Mouse (Mus musculus) brown adipose tissue, adult 24 weeks (tissue): ENCODE data around the gene Siglecg. TPM values are rescaled to one million over a fixed set of nuclear protein-coding genes. Genes with fewer than 3 reads are reported as not detected.
A peak's percentile ranks its signal among the peaks of the same experiment; 100 is the strongest.

ENCODE experiments used
- H3K27ac ChIP-seq: fragments of 200-500 bp; replicated peaks from 2 replicates; pipeline ENCODE4 v1.5.1; 2012; ENCODE audit warnings: low read depth, mild to moderate bottlenecking, low read length
- H3K4me1 ChIP-seq: fragments of 200-500 bp; 2 replicates; pipeline ENCODE4 v1.6.1; 2012; ENCODE audit warnings: low read length, mixed read lengths; ENCODE audit not compliant: control insufficient read depth, insufficient read depth, insufficient read length
- H3K4me3 ChIP-seq: fragments of 200-500 bp; 2 replicates; pipeline ENCODE4 v1.5.1; 2012; ENCODE audit warnings: low read depth, mild to moderate bottlenecking, low read length, moderate library complexity; ENCODE audit not compliant: insufficient read depth
- polyA plus RNA-seq: library from polyadenylated mRNA; stranded (reverse); fragments of >200 nt; gene quantifications from 2 replicates; pipeline ENCODE4 v1.2.4, GENCODE M21; 2012; ENCODE audit not compliant: missing spikeins, insufficient read depth, insufficient read length

Siglecg gene
- polyA plus RNA-seq, 1 experiment, result not detected

- no peak overlapping the region for H3K4me3 ChIP-seq
- H3K27ac ChIP-seq, result no peak overlapping the region
- peaks cover 2% of the 10 kb centered on the region; the same call in 1 of the 2 replicates for H3K4me1 ChIP-seq
Measured at GRCm38 (mm10) chr7:43429500-43429899, 21.5 kb downstream of the Siglecg start.

DNA sequence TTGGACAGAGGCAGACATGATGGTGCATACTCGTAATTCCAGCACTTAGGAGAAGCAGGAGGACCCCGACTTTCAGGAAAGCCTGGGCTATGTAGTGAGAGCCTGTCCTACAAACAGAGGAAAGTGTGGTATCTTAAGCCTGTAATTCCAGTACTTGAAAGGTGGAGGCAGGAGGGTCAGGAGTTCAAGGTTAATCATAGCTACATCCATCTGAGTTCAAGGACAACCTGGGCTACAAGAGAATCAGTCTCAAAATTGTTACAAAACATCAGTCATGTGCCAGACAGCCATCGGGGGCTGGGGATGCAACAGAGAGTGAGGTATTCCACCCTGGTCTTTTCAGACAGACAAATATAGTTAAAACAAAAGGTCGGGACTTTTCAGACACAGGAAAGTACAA is 24.9 kb downstream of the Siglecg start:
- H3K27ac ChIP-seq, result no peak overlapping the region
- no peak overlapping the region for H3K4me3 ChIP-seq
- no peaks in the 10 kb centered on the region for H3K4me1 ChIP-seq

GRCm38 (mm10) chr7:43434676-43435075 is 26.7 kb downstream of the Siglecg start:
- H3K4me1 ChIP-seq, result no peaks in the 10 kb centered on the region
- no peak overlapping the region for H3K4me3 ChIP-seq
- H3K27ac ChIP-seq, result no peak overlapping the region

- no peak within 1 kb of the TSS for H3K4me3 ChIP-seq
- no peaks in the 10 kb centered on the region for H3K4me1 ChIP-seq
- no peak within 1 kb of the TSS for H3K27ac ChIP-seq
Measured at GRCm38 (mm10) chr7:43436341-43437255, 28.6 kb downstream of the Siglecg start, which contains the start of gene Nkg7. Gene Nkg7 (plus strand): TSS chr7:43437073.

DNA sequence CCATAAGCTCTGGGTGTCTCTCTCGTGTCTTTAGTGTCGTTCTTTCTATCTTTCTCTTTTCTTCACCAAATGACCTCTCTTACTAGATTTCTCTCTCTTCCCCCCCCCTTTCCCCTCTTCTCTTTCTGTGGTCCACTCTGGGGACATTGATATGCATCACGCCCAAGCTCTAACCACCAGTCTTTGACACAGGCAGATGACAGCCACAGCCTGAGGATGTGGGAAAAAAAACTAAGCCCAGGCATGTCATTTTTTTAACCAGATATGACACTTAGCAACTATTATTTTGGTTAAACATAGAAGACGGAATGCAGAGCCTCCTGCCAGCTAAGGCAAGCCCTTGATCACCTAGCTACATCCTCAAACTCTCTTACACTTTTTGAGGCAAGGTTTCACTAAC is 30.6 kb downstream of the Siglecg start:
- peaks cover 4% of the 10 kb centered on the region for H3K4me1 ChIP-seq
- H3K27ac ChIP-seq, result no peak overlapping the region
- no peak overlapping the region for H3K4me3 ChIP-seq

- H3K4me3 ChIP-seq, result no peak within 1 kb of the TSS
- peaks cover 4% of the 10 kb centered on the region for H3K4me1 ChIP-seq
- no peak within 1 kb of the TSS for H3K27ac ChIP-seq
Measured at GRCm38 (mm10) chr7:43440482-43440881, 32.5 kb downstream of the Siglecg start, which contains the start of gene Cldnd2. Gene Cldnd2 (plus strand): TSS chr7:43440782.

DNA sequence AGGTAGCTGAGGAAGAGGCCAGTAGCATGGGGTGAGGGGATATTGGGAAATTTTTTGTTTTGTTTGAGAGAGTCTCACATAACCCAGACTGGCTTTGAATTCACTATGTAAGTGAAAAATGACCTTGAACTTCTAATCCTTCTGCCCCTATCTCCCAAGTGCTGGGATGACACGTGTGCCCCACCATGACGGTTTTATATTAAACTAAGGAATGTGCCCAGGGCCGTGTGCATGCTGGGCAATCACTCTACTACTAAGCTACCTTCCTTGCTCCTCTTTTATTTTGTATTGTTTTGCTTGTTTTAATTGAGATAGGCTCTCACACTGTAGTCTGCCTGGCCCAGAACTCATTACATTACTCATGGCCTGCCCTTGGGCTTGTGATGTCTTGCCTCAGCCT is 33.1 kb downstream of the Siglecg start:
- Histone ChIP-seq H3K27ac (no peak overlapping the region), H3K4me3 (no peak overlapping the region), H3K4me1 (peaks cover 4% of the 10 kb centered on the region)

DNA sequence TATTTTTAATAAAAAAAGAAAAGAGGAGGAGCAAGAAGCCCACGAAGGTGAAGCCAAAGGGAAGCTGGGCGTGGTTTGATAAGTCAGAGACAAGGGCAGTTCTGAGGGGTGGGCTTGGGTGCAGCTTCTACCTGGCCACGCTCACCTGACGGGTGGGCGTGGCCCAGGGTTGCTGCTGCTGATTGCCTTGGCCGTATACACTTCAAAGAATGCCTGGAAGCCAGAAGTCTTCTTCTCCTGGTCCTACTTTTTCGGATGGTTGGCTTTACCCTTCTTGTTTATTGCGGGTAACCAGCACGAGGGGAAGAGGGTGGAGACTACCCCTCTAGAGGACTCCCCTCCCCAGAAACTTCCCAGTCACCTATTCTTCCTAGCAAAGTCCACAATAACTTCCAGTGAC is 34.7 kb downstream of the Siglecg start:
- H3K27ac ChIP-seq, result peak overlapping the region; percentile 97
- H3K4me1 ChIP-seq, result peaks cover 15% of the 10 kb centered on the region
- peak overlapping the region; percentile 63 for H3K4me3 ChIP-seq

DNA sequence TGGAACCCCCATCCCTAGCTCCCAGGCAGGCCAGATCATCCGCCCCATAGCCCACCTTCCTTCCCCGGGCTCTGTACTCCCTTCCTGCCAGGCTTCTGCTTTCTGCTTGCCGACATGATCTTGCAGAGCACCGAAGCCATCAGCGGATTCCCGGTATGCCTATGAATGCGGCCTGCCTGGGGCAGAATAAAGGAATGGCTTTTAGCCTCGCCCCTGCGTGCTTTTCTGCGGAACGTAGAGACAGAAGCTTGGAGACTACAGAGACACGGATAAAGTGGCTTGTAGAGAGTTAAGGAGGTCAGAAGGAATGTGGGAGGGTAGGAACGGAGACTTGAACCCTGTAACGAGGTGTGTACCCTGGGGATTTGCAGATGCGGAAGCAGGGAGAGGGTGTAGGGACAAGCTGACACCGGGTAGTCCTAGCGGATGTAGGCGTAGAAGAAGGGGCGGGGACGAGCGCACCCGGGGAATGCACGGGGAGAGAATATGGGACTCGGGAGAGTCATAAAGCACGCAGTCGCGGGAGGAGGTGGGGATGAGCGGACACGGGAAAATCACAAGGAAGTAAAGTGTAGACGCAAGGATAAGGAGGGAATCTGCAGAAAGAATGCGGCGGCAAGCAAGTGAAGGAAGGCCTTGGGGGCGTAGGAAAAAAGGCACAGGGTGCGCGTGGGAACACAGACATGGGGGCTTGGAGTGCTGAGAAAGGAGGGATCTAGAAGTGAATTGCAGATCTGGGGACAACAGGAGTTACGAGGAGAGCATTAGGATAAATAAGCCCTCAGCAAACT is 35.3 kb downstream of the Siglecg start:
- H3K4me1 ChIP-seq, result peaks cover 20% of the 10 kb centered on the region

DNA sequence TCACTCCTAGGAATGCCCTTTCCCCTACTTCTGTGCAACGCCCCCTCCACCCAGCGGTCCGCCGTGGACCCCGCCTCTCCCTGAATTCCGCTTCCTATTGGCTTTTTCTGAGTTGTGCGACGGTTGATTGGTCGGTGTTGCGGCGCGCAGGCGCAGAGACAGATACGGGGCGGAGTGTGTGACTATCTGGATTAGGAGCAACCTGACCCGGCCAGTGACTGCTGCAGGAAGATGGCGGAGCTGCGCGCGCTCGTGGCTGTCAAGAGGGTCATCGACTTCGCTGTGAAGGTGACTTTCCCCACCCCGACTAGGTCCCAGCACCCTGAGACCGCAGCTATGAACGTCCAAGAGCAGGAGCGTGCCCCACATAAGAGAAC is 35.9 kb downstream of the Siglecg start, which contains the start of the genes Etfb and Gm45233:
Gene Etfb, plus strand, starts transcription at position 167 of the 377 bp plus-strand sequence.
Gene Gm45233, plus strand, starts transcription at position 212 of the 377 bp plus-strand sequence.
- Histone ChIP-seq H3K27ac (peak within 1 kb of the TSS; percentile 97), H3K4me3 (peak within 1 kb of the TSS; percentile 82), H3K4me1 (peaks cover 24% of the 10 kb centered on the region)

More for the DNA sequence above, 35.3 kb downstream of the Siglecg start:
- H3K27ac ChIP-seq, result peak overlapping the region; percentile 97
- H3K4me3 ChIP-seq, result peak overlapping the region; percentile 63

DNA sequence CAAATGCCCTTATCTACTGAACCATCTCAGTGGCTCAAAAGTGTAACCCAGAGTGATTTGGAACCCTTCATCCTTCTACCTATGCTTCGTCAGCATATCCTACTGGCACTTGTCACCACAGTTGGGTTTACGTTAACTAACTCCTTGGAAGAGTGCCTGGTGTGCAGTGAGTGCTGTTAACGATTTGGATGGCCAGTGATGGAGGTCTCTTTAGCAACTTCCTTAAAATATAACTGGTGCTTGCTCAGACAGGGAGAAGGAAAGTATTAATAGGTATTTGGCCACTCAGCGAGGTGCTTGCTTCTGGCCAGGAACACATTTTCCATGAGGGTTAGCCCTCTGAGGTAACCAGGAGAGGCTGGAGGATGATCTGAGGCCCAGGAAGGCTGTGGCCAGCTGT is 39.8 kb downstream of the Siglecg start:
- Histone ChIP-seq H3K4me3 (no peak overlapping the region), H3K27ac (peak overlapping the region; percentile 66), H3K4me1 (peaks cover 37% of the 10 kb centered on the region)

GRCm38 (mm10) chr7:43448246-43448645 is 40.2 kb downstream of the Siglecg start:
- Histone ChIP-seq H3K4me1 (peaks cover 40% of the 10 kb centered on the region), H3K27ac (peak overlapping the region; percentile 80), H3K4me3 (no peak overlapping the region)

- Histone ChIP-seq H3K27ac (no peak overlapping the region), H3K4me1 (peaks cover 45% of the 10 kb centered on the region), H3K4me3 (no peak overlapping the region)
Measured at GRCm38 (mm10) chr7:43449811-43450210, 41.8 kb downstream of the Siglecg start.

DNA sequence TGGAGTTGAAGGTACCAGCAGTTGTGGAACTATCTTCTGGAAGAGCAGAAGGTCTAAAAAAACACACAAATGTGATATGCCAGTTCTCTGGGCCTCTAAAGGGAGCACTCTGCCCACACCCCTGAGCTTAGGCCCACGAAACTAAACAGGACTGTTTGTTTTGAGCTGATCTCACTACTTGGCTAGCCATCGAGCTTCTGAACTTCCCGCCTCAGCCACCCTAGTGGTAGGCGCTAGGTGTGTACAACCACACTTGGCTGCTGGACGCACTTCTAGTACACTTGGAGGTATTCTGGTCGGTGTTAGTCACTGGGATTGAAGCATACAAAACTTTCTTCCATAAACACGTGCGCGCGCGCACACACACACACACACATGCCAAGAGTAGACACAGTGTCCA is 43.7 kb downstream of the Siglecg start:
- Histone ChIP-seq H3K27ac (peak overlapping the region; percentile 59), H3K4me1 (peaks cover 42% of the 10 kb centered on the region), H3K4me3 (no peak overlapping the region)

DNA sequence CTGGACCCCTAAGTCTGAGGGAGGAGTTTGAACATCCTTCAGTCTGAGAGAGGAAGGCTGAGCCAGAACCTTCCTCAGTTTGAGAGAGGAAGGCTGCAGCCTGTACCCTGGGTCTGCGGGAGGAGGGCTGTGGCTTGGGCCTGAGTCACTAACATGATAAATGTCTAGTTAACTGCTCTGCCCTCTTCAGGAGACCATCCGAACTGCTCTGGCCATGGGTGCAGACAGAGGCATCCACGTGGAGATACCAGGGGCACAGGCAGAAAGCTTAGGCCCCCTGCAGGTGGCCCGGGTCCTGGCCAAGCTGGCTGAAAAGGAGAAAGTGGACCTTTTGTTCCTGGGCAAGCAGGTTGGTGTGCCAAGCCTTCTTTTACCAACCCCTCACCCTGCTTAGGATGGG is 44.6 kb downstream of the Siglecg start:
- Histone ChIP-seq H3K27ac (peak overlapping the region; percentile 59; the same call in 1 of the 2 replicates), H3K4me1 (peaks cover 35% of the 10 kb centered on the region), H3K4me3 (no peak overlapping the region)
